Mouse (Mus musculus): ENCODE results near the gene Atf7ip2. TPM values are rescaled to one million over a fixed set of nuclear protein-coding genes. Genes with fewer than 3 reads are reported as not detected.

Gene Atf7ip2
- polyA plus RNA-seq, 1 experiment from 2014 or later = 1.6 TPM

- peaks cover 7% of the 10 kb centered on the region for H3K4me1 ChIP-seq (replicated peaks; ENCODE audit: control insufficient read depth, insufficient read depth, low read length)
- 54% methylated on average over 9 of the region's 9 CpGs for WGBS
- no peak overlapping the region; the same call in 1 of the 2 replicates for H3K27ac ChIP-seq (ENCODE audit: low read length)
- H3K9me3 ChIP-seq (ENCODE audit: control insufficient read depth, low read length) = no peaks in the 10 kb centered on the region
- H3K9ac ChIP-seq (ENCODE audit: low read length) = no peak overlapping the region
- no peak overlapping the region for H3K4me3 ChIP-seq (ENCODE audit: low read length)
- H3K27me3 ChIP-seq (ENCODE audit: control insufficient read depth, insufficient read depth, low read depth, low read length) = no peaks in the 10 kb centered on the region
- H3K36me3 ChIP-seq (ENCODE audit: control insufficient read depth, insufficient read depth, low read length) = peaks cover 21% of the 10 kb centered on the region
- ATAC-seq (ENCODE audit: low read depth) = no peak
- H3K4me2 ChIP-seq (ENCODE audit: low read depth, low read length) = no peak overlapping the region
These were observed 94.2 kb downstream of the Atf7ip2 start for GRCm38 (mm10) chr16:10286513-10287268.

- no peak for ATAC-seq (ENCODE audit: low read depth)
- no peak overlapping the region for H3K4me2 ChIP-seq (ENCODE audit: low read depth, low read length)
- no peak overlapping the region for H3K9ac ChIP-seq (ENCODE audit: low read length)
- no peaks in the 10 kb centered on the region for H3K27me3 ChIP-seq (ENCODE audit: control insufficient read depth, insufficient read depth, low read depth, low read length)
- WGBS = 86% methylated on average over 6 of the region's 6 CpGs
- peaks cover 16% of the 10 kb centered on the region for H3K36me3 ChIP-seq (ENCODE audit: control insufficient read depth, insufficient read depth, low read length)
- no peaks in the 10 kb centered on the region for H3K9me3 ChIP-seq (ENCODE audit: control insufficient read depth, low read length)
- H3K4me3 ChIP-seq (ENCODE audit: low read length) = no peak overlapping the region
- H3K4me1 ChIP-seq (replicated peaks; ENCODE audit: control insufficient read depth, insufficient read depth, low read length) = peaks cover 7% of the 10 kb centered on the region
- no peak overlapping the region for H3K27ac ChIP-seq (ENCODE audit: low read length)
These were observed 95.6 kb downstream of the Atf7ip2 start for GRCm38 (mm10) chr16:10288115-10288514.

- WGBS = 72% methylated on average over 10 of the region's 10 CpGs
- no peak for ATAC-seq (ENCODE audit: low read depth)
- peaks cover 29% of the 10 kb centered on the region for H3K4me1 ChIP-seq (replicated peaks; ENCODE audit: control insufficient read depth, insufficient read depth, low read length)
These were observed 105.5 kb downstream of the Atf7ip2 start for GRCm38 (mm10) chr16:10297696-10298644.

GRCm38 (mm10) chr16:10299637-10300036 is 107.1 kb downstream of the Atf7ip2 start:
- WGBS = 18% methylated on average over 8 of the region's 8 CpGs

More at GRCm38 (mm10) chr16:10297696-10298644, 105.5 kb downstream of the Atf7ip2 start:
- Histone ChIP-seq H3K36me3 (ENCODE audit: control insufficient read depth, insufficient read depth, low read length) (no peaks in the 10 kb centered on the region), H3K4me3 (ENCODE audit: low read length) (no peak overlapping the region), H3K9ac (ENCODE audit: low read length) (no peak overlapping the region), H3K4me2 (ENCODE audit: low read depth, low read length) (no peak overlapping the region), H3K27ac (ENCODE audit: low read length) (no peak overlapping the region), H3K9me3 (ENCODE audit: control insufficient read depth, low read length) (no peaks in the 10 kb centered on the region), H3K27me3 (ENCODE audit: control insufficient read depth, insufficient read depth, low read depth, low read length) (no peaks in the 10 kb centered on the region)

GRCm38 (mm10) chr16:10300231-10301186 is 108.0 kb downstream of the Atf7ip2 start:
- Histone ChIP-seq H3K36me3 (ENCODE audit: control insufficient read depth, insufficient read depth, low read length) (no peaks in the 10 kb centered on the region), H3K4me2 (ENCODE audit: low read depth, low read length) (peak overlapping the region; percentile 24)
- peak; percentile 49 for ATAC-seq (ENCODE audit: low read depth)

More at GRCm38 (mm10) chr16:10299637-10300036, 107.1 kb downstream of the Atf7ip2 start:
- Histone ChIP-seq H3K9me3 (ENCODE audit: control insufficient read depth, low read length) (no peaks in the 10 kb centered on the region), H3K27me3 (ENCODE audit: control insufficient read depth, insufficient read depth, low read depth, low read length) (no peaks in the 10 kb centered on the region), H3K36me3 (ENCODE audit: control insufficient read depth, insufficient read depth, low read length) (no peaks in the 10 kb centered on the region), H3K9ac (ENCODE audit: low read length) (peak overlapping the region; percentile 33; the same call in 1 of the 2 replicates), H3K4me3 (ENCODE audit: low read length) (no peak overlapping the region), H3K4me1 (replicated peaks; ENCODE audit: control insufficient read depth, insufficient read depth, low read length) (peaks cover 30% of the 10 kb centered on the region), H3K4me2 (ENCODE audit: low read depth, low read length) (peak overlapping the region; percentile 24), H3K27ac (ENCODE audit: low read length) (peak overlapping the region; percentile 93)
- ATAC-seq (ENCODE audit: low read depth) = peak; percentile 75

More at GRCm38 (mm10) chr16:10300231-10301186, 108.0 kb downstream of the Atf7ip2 start:
- Histone ChIP-seq H3K4me3 (ENCODE audit: low read length) (no peak overlapping the region), H3K9ac (ENCODE audit: low read length) (peak overlapping the region; percentile 33; the same call in 1 of the 2 replicates), H3K4me1 (replicated peaks; ENCODE audit: control insufficient read depth, insufficient read depth, low read length) (peaks cover 36% of the 10 kb centered on the region), H3K27me3 (ENCODE audit: control insufficient read depth, insufficient read depth, low read depth, low read length) (no peaks in the 10 kb centered on the region), H3K9me3 (ENCODE audit: control insufficient read depth, low read length) (no peaks in the 10 kb centered on the region), H3K27ac (ENCODE audit: low read length) (peak overlapping the region; percentile 93)
- WGBS = 50% methylated on average over 3 of the region's 3 CpGs

Small RNAs within 50 kb of the gene (microRNA-seq; reads per million reads assigned to microRNA genes)
- gene Gm22932 = not detected

Other genes with a start within 250 kb of the Atf7ip2 start
- gene Grin2a, start 197.2 kb upstream of the Atf7ip2 start, polyA plus RNA-seq (2015; fragmentation: Nextera tagmentation; extraction: Ambion mirVana) = 0.05 and 0.19 TPM in 2 replicates
- not detected in 2 replicates for gene Rpl39l, start 22.5 kb upstream of the Atf7ip2 start, polyA plus RNA-seq (2015; fragmentation: Nextera tagmentation; extraction: Ambion mirVana)
- gene Emp2, start 121.3 kb downstream of the Atf7ip2 start, polyA plus RNA-seq (2015; fragmentation: Nextera tagmentation; extraction: Ambion mirVana) = 131 and 151 TPM in 2 replicates
- gene Tekt5, start 202.8 kb downstream of the Atf7ip2 start, polyA plus RNA-seq (2015; fragmentation: Nextera tagmentation; extraction: Ambion mirVana) = 2.9 and 4.2 TPM in 2 replicates
- gene Nubp1, start 219.2 kb downstream of the Atf7ip2 start, polyA plus RNA-seq (2015; fragmentation: Nextera tagmentation; extraction: Ambion mirVana) = 59.7 and 59.9 TPM in 2 replicates